ENCODE assay signal across 13 mouse cellular contexts in genomic region chr12:59164522-59164921, GRCm38 (mm10).
"Had no signal": no experiment of that assay in that cellular context is flagged by ENCODE, and none has a peak within 500 bp of the region (broad histone marks: within the 10 kb centered on the region; RNA-seq: fewer than 3 reads in every experiment).

No protein-coding gene starts in this region.

- H3K27me3 ChIP-seq: limb, embryonic 12.5 days had no signal

- DNase-seq: kidney, adult 8-10 months; kidney, postnatal 36 days; layer of hippocampus, adult 9-11 months; lung, adult 18-20 months; midbrain, embryonic 14.5 days; thymus, adult 18-20 months; thymus, postnatal 14 days had no signal

- ATAC-seq: inflammation-experienced regulatory T-cells, adult 6 months; intestine, postnatal 0 days had no signal

- H3K4me2 ChIP-seq: limb, embryonic 12.5 days had no signal

- H3K9me3 ChIP-seq: limb, embryonic 12.5 days; midbrain, embryonic 10.5 days had no signal

- H3K27ac ChIP-seq: limb, embryonic 12.5 days; midbrain, embryonic 10.5 days; stomach, postnatal 0 days had no signal

- H3K4me3 ChIP-seq: limb, embryonic 12.5 days; midbrain, embryonic 10.5 days; myocyte had no signal

- H3K9ac ChIP-seq: limb, embryonic 12.5 days had no signal

- H3K4me1 ChIP-seq: limb, embryonic 12.5 days; midbrain, embryonic 10.5 days had no signal
